In the genomic region with DNA sequence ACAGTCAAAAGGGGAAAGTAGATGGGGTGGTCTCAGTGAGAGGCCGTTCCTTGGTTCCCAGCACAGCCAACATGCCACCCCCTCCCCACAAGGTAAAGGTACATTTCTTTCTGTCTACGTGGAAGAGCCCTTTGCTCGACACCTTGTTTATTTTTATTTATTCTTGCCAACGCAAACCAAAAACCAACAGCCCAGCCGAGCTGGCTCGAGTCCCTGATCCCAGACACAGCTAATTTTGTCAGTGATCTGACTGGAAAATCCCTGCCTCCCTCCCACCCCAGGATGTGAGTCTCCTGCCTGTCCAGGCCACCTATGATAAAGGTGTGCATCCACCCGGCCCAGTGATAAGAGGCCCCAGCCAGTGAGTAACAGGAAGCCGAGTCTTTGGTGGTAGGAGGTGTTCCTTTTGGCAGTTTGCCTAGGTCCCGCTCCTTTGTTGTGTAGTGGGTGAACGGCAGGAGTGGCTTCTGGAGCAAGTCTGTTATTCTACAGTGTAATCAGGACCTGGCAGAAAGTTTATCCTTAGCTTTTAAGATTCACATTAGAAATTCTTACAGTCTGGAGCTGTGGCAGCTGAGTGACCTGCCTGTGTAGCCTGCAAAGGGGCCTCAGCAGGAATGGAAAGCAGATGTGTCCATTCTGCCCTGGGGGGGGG, we compare ENCODE assay signal across 8 mouse cellular contexts. TPM values are rescaled to one million over a fixed set of nuclear protein-coding genes. Genes with fewer than 3 reads are reported as not detected.
DNase-seq lines count a peak whose midpoint lies in the region; ATAC-seq lines count a peak whose summit lies in the region.

No protein-coding gene starts in this region.

- peak; percentile 75 for ATAC-seq in heart, embryonic 16.5 days (replicated peaks; ENCODE audit: extremely low read depth, insufficient read depth, low FRiP score)

- 19% methylated on average over 10 of the region's 10 CpGs for WGBS in heart, embryonic 16.5 days
- WGBS in limb, embryonic 10.5 days, result 54% methylated on average over 10 of the region's 10 CpGs

- H3K4me2 ChIP-seq in heart, embryonic 16.5 days (ENCODE audit: low read depth, low read length), result peak overlapping the region; percentile 51

- H3K4me3 ChIP-seq in heart, embryonic 16.5 days (ENCODE audit: low read length), result no peak overlapping the region
- no peak overlapping the region for H3K4me3 ChIP-seq in limb, embryonic 10.5 days

- peaks cover 22% of the 10 kb centered on the region for H3K4me1 ChIP-seq in heart, embryonic 16.5 days (ENCODE audit: control insufficient read depth, insufficient read depth, low read length)
- peaks cover 31% of the 10 kb centered on the region for H3K4me1 ChIP-seq in limb, embryonic 10.5 days

- no peaks in the 10 kb centered on the region for H3K9me3 ChIP-seq in heart, embryonic 16.5 days (replicated peaks; ENCODE audit: control insufficient read depth, low read length)
- H3K9me3 ChIP-seq in limb, embryonic 10.5 days (replicated peaks), result no peaks in the 10 kb centered on the region

- 0 out of 2 replicates have a peak, but pooled peaks cover 4% of the 10 kb centered on the region for H3K36me3 ChIP-seq in heart, embryonic 16.5 days (ENCODE audit: control insufficient read depth, insufficient read depth)
- H3K36me3 ChIP-seq in limb, embryonic 10.5 days, result peaks cover 17% of the 10 kb centered on the region

- peak; percentile 39 to 48 for DNase-seq in right cerebral cortex, postnatal 10 days (ENCODE audit: low spot score in 2 of 2)
- DNase-seq in right cerebral cortex, postnatal 25 days, result no peak
- DNase-seq in cerebellum, postnatal 25 days, result peak; percentile 30 to 51
- no peak for DNase-seq in limb, embryonic 10.5 days (ENCODE audit: low spot score)
- DNase-seq in naive thymus-derived CD4-positive, alpha-beta T cell, adult 2 months (ENCODE audit: low read depth), result peak; percentile 14
- no peak for DNase-seq in gastrocnemius, adult 8-10 months (ENCODE audit: low spot score in 2 of 2)
- DNase-seq in left cerebral cortex, adult 18-20 months (ENCODE audit: low spot score in 2 of 2), result no peak

- no peaks in the 10 kb centered on the region for H3K27me3 ChIP-seq in heart, embryonic 16.5 days (ENCODE audit: control insufficient read depth, insufficient read depth, low read length)
- no peaks in the 10 kb centered on the region for H3K27me3 ChIP-seq in limb, embryonic 10.5 days (ENCODE audit: low read depth, poor library complexity, severe bottlenecking)

- H3K9ac ChIP-seq in heart, embryonic 16.5 days (ENCODE audit: low read length), result peak overlapping the region; percentile 41; the same call in 1 of the 2 replicates

- peak overlapping the region; percentile 77 for H3K27ac ChIP-seq in heart, embryonic 16.5 days (ENCODE audit: low read length)
- peak overlapping the region; percentile 73 for H3K27ac ChIP-seq in limb, embryonic 10.5 days

RNA-seq across cellular contexts. Expression of a gene that starts 36.6 kb away (rescaled TPM):
- 2.2 and 2.5 TPM in 2 replicates for polyA plus RNA-seq in heart, embryonic 16.5 days (2015; fragmentation: Nextera tagmentation; extraction: Ambion mirVana)
- 4.0 and 4.5 TPM in 2 replicates for polyA plus RNA-seq in limb, embryonic 10.5 days (2016; fragmentation: Nextera tagmentation; extraction: Ambion mirVana)
- total RNA-seq in gastrocnemius, adult 8-10 months (2022), result 1 to 10 TPM; 2.6 to 3.2 (median 2.8) TPM
- 10 to 100 TPM in 1 of 2 experiments, 1 to 10 TPM in 1; 9.4 to 11.7 TPM for total RNA-seq in left cerebral cortex, adult 18-20 months (2021)

RNA-seq across cellular contexts. Expression of a gene that starts 36.8 kb away (rescaled TPM):
- polyA plus RNA-seq in heart, embryonic 16.5 days (2015; fragmentation: Nextera tagmentation; extraction: Ambion mirVana), result 21.3 and 22.5 TPM in 2 replicates
- polyA plus RNA-seq in limb, embryonic 10.5 days (2016; fragmentation: Nextera tagmentation; extraction: Ambion mirVana), result 19.9 and 25.9 TPM in 2 replicates
- 10 to 100 TPM; 55.6 to 63.1 (median 60.1) TPM for total RNA-seq in gastrocnemius, adult 8-10 months (2022)
- 10 to 100 TPM; 78.6 to 81.6 TPM for total RNA-seq in left cerebral cortex, adult 18-20 months (2021)

Comparison
In these comparisons a context has a peak if more than half of its experiments do, and no peak if none do; other contexts are left out.
1. DNase-seq: peak in right cerebral cortex, postnatal 10 days (2 of 2), cerebellum, postnatal 25 days (2 of 2) and naive thymus-derived CD4-positive, alpha-beta T cell, adult 2 months (single experiment); none in right cerebral cortex, postnatal 25 days (single experiment), limb, embryonic 10.5 days (single experiment), gastrocnemius, adult 8-10 months (0 of 2) and left cerebral cortex, adult 18-20 months (0 of 2).